Mouse (Mus musculus) CD8-positive naive resting alpha-beta T cell, adult 2 months (primary cell): Measurements from ENCODE around the gene S100a10.
"Not testable (repeated sequence)": the region's sequence is repeated elsewhere in the genome, so short reads cannot be mapped to it uniquely, and the experiment has no call there.

Experiments
- DNase-seq, 2 experiments: peaks; one replicate each; pipeline ENCODE4 v3.0.0; 2022; ENCODE audit warnings: low read depth in 2 of 2, low spot score in 2 of 2

The S100a10 gene

GRCm38 (mm10) chr3:93554981-93555877 lies at the start of gene S100a10:
S100a10 (plus strand) TSS chr3:93555080.
- DNase-seq, result peak; percentile 66 to 73

- DNase-seq, result peak; percentile 75 to 87
These were observed 48.7 kb upstream of the S100a10 start for GRCm38 (mm10) chr3:93505960-93506863.

DNA sequence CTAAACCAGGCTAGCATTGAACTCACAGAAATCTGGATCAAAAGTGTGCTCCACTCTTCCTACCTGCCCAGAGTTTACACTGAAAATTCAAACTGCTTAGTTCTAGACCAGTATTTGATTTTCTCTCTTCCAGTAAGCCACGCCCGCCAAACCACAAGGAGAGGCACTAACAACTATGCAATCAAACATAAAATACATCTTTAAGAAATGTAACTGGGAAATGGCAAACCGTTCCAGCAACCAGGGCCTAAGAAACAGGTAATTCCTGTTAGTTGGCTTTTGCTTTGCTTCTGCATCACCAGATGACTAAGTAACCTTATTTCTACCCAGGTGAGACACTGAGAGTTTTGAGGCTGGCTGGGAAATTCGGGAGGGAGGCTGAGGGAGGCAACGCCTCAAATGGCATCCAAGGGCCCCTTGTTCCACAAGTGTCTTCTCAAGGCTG lies 48.0 kb upstream of the S100a10 start:
- DNase-seq, result peak; percentile 7 to 13

DNA sequence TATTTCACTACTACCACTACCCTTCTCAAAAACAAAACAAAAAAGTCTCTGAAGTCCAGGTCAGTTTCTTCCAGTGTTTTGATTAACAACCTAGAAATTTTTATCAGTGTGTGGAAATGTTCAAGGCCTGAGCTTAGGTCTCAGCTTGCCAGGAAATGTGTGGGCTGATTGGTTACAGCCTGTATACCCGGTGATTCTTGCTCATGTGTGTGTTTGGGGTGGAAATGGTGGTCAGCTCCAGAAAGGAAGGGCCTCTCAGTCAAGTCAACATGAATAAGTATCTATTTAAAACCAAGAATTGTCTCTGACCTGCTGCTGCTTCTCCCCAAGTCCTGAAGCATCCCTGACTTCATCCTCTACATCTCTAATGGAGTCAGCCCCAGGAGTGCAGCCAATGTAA lies 45.6 kb upstream of the S100a10 start:
- no peak for DNase-seq

DNA sequence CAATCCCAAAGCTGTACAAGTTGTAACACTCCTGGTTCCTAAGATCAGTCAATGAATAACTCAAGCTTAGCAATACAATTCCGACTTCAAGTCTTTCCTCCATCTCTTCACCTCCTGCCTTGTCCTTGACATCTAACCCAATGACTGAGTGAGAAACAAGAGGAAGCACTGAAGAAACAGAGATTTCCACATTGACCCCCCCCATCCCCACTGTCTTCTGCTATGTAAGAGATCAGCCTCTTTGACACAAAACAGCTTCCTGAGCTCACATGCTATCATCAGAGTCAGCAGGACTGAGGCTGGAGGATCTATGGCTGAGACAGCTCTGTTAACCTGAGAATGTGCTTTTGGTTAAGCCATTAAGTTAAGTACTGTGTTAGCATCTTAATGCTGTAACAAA lies 43.8 kb upstream of the S100a10 start:
- DNase-seq, result no peak

DNA sequence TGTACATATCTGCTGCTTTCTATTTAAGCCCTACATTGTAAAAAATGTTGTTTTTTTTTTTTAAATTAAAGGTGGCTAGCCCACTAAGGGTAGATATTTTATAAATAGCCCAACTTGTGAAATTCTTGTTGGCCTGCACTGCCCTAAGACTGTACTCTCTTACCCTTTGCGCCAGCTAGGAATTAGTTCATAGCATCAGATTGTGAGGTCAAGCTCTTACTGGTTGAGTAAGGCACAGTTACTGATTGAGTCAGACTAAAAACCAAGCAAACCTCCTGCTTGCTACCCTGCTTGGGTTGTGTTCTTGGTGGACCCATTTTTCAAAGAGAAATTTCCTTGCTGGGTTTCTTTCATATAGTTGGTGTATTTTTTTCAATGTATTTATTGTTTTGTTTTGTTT lies 43.1 kb upstream of the S100a10 start:
- DNase-seq, result no peak

DNA sequence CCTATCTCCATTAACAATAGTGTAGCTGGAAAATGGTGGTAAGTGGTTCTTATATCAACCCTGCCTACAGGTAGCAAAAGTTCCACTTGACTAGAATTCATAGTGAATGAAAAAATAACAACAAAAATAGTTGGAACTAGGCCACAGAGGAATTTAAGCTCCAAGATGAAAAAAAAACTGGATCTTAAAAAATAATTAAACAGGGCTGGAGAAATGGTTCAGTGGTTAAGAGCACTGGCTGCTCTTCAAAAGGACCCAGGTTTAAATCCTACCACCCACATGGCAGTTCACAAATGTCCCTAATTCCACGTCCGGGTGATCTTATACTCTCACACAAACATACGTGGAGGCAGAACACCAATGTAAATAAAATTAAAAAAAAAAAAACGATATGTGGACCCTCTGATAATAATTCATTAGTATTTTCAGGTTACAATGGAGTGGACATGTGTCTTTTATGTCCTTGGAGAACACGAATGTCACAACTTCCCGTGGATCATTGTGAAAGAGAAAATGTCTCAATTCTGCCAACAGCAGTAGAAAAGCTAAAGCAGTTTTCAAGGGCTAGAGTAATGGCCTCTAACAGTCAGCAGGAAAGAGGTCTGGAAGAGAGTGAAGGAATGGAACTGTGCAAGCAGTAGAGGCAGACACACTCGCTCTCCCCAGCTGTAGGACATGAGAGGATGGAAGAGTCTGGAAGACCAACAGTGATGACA lies 42.3 kb upstream of the S100a10 start:
- DNase-seq, result no peak

DNA sequence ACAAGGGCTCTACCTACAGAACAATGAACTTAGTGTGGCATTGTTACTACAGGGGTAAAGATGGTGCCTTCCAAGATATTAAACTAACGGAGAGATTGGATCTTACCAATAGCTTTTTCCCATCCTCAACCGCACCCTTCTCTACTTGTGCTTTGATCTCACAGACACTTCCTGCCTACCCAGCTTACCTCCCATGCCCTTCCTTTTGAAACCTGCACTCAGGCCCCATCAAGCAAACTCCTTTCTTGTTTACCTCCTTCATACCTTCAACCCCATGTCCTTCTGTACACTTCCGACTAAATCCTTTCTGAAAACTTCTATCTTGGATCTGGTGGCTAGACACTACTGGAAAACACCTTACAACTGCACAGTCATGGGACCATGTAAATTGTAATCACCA lies 40.3 kb upstream of the S100a10 start:
- DNase-seq, result peak in 1 of 2 experiments; percentile 10

GRCm38 (mm10) chr3:93517343-93517742 lies 37.5 kb upstream of the S100a10 start:
- no peak for DNase-seq

DNA sequence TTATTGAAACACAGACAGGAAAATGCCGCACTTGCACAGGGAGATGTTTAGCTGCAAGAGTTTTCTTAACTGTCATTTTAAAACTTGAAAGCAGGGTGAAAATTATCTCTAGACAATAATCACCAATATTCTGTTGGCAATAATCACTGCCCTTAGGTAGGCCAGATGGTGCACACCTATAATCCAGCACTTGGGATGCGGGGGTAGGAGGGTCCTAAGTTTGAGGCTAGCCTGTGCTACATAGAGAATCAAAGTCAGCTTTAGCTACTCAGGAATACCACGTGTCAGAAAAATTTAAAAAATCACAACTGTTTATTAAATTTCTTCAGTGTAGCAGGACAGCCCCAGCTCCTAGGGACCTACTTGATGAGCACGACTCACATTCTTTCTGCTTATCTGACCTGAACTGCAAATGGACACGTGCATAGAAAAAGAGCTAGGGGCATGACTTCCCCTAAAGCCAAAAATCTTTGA lies 35.0 kb upstream of the S100a10 start:
- DNase-seq, result no peak

GRCm38 (mm10) chr3:93520330-93521193 lies 34.3 kb upstream of the S100a10 start, which contains the start of gene S100a11:
S100a11 (plus strand) TSS chr3:93520488.
- peak in 1 of 2 experiments; percentile 21 for DNase-seq

DNA sequence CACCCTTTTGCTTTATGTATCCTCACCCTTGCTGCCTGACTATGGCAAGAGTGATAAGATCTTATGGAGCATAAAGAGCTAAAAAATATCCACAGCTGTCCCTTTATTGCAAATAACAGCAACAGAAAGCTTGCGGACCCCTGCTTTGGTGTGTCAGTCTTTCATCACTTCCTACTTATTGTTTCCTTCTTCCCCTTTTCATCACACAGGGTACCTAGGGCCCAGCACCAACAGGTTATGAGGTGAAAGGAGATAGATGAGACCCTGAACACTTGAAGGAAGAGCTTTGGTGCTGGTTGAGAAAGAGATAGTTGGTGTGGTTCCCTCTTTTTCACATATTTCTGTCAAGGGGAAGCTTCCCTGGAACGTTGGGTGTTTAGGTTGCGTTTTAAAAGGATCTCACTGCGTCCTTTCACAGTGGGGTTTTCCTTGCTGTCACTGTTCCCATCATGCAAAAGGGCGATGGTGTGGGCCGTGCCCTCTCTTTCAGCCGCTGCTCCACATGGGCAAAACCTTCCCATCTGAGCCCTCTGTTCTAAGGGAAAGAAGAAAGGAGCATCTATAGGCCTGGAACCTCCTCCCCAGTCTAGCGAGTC lies 33.3 kb upstream of the S100a10 start:
- DNase-seq, result no peak

- DNase-seq, result peak in 1 of 2 experiments; percentile 28
These were observed 32.3 kb upstream of the S100a10 start for GRCm38 (mm10) chr3:93522611-93523010.

DNA sequence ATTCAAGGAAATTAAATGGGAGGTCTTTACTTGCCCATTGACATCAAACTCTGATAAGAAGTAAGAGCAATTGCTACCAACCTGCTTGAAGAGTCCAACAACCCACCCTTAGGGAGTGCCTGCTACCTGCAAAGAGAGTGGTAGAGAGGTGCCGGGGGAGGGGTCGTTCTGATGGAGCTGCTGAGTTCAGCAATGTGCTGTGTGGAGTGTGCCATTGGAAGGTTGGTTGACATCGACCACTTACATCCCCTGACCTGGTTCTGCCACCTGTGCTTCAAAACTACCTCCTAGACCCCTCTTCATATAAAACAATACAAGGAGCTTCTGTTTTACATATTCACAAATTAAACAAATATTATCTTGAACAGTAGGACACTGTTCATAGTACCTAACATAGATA lies 27.6 kb upstream of the S100a10 start:
- no peak for DNase-seq

DNA sequence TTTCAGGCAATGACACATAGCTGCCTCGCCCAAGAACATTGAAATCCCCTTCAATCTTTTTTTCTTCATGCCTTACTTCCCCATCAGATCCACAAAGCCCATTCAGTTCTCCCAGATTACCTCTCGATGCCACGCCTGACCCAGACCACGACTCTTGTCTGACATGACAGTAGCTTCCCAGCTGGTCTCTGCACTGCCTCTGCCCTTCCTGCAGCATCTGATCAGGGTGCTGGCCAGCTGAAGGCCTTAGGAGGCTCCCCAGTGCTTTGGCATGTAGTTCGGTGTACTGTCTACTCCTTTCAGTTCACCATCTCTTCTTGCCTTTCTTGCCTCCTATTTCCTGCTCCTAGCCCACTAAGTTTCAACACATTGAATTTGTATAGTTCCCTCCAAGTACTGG lies 26.1 kb upstream of the S100a10 start:
- DNase-seq, result no peak

DNA sequence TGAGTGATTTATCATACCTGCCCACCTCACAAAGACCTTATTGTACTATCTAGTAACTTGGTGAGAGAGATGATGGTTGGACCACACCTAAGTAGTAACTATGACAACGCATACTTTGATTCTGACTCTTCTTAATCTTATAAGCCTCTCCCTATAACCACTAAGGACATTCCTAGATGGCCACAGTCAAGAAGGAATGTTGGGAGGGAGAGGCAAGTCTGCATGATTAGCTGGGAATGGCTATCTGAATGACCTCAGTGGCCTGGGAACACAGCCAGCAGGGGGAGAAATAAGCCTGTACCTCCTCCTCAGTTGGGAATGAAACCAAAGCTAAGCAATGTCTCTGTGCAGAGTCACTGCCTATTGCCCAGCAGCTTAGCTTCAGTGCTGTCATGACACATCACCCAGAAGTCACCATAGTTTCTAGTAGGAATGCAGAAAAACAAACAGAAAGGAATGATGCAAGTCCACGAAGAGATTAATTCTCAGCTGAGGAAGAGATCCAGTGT lies 17.8 kb upstream of the S100a10 start:
- DNase-seq, result no peak

DNA sequence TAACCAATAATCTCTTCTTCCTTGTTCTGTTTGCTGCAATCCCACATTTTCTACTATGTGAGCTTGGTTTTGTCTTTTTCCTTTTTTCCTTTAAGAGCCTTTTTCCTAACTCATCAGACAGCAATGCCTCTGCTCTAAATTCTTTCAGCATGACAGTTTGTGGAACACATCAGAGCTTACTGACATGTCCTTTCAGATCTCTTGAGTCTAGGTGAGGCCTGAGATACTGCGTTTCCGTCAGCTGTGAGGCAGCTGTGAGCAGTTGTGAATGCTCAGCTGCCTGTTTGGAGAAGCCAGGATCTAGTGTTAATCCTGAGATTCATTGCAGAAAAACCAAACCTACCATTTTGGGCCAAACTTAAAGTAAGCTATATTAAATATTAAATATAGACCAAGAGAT lies 16.4 kb upstream of the S100a10 start:
- no peak for DNase-seq

GRCm38 (mm10) chr3:93541501-93541900 lies 13.4 kb upstream of the S100a10 start:
- DNase-seq, result no peak

DNA sequence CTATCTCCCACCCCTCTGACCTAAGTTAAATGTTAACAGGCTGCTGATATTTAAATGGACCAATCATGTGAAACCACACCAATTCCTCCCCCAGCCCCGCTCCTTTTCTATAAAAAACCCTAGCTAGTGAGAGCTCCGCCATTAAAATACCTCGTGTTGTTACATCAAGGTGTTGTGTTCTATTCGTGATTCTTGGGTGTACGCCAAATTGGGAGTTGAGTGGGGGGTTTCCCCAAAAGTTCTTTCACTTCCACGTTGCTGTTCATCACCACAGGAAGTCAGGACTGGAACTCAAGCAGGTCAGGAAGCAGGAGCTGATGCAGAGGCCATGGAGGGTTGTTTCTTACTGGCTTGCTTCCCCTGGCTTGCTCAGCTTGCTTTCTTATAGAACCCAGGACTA lies 10.7 kb upstream of the S100a10 start:
- DNase-seq, result not testable (repeated sequence)
